Comparison of ENCODE assay signal across 8 mouse cellular contexts in genomic region chr3:89962751-89963220, GRCm38 (mm10). TPM values are rescaled to one million over a fixed set of nuclear protein-coding genes. Genes with fewer than 3 reads are reported as not detected.
DNase-seq lines count a peak whose midpoint lies in the region; ATAC-seq lines count a peak whose summit lies in the region.

No protein-coding gene starts in this region.

- peaks cover 5% of the 10 kb centered on the region for H3K36me3 ChIP-seq in lung, embryonic 16.5 days (ENCODE audit: control insufficient read depth, insufficient read depth, low read length)
- peaks cover 18% of the 10 kb centered on the region for H3K36me3 ChIP-seq in forebrain, embryonic 13.5 days (ENCODE audit: poor library complexity, severe bottlenecking)
- peaks cover 5% of the 10 kb centered on the region; the same call in 1 of the 2 replicates for H3K36me3 ChIP-seq in limb, embryonic 11.5 days (ENCODE audit: control insufficient read depth, insufficient read depth, low read length)
- peaks cover 8% of the 10 kb centered on the region for H3K36me3 ChIP-seq in neural tube, embryonic 15.5 days

- peak overlapping the region; percentile 95 for H3K9ac ChIP-seq in lung, embryonic 16.5 days (ENCODE audit: low read length)
- peak overlapping the region; percentile 92 for H3K9ac ChIP-seq in forebrain, embryonic 13.5 days
- peak overlapping the region; percentile 85 for H3K9ac ChIP-seq in limb, embryonic 11.5 days (ENCODE audit: low read length)
- peak overlapping the region; percentile 93 for H3K9ac ChIP-seq in neural tube, embryonic 15.5 days (replicated peaks)

- H3K4me2 ChIP-seq in lung, embryonic 16.5 days (ENCODE audit: low read depth, low read length): peak overlapping the region; percentile 90
- peak overlapping the region; percentile 98 for H3K4me2 ChIP-seq in forebrain, embryonic 13.5 days
- peak overlapping the region; percentile 97 for H3K4me2 ChIP-seq in limb, embryonic 11.5 days (ENCODE audit: low read depth, severe bottlenecking)
- H3K4me2 ChIP-seq in neural tube, embryonic 15.5 days: peak overlapping the region; percentile 97

- DNase-seq in adrenal gland, adult 18-20 months (ENCODE audit: low spot score in 2 of 2): peak; percentile 44 to 52
- no peak for DNase-seq in adrenal gland, postnatal 4 days (ENCODE audit: low spot score in 2 of 2)
- no peak for DNase-seq in lung, postnatal 10 days
- DNase-seq in limb, embryonic 11.5 days (ENCODE audit: low spot score): no peak
- DNase-seq in adrenal gland, postnatal 10 days: no peak

- peak overlapping the region; percentile 98 for H3K27ac ChIP-seq in lung, embryonic 16.5 days (ENCODE audit: low read length)
- peak overlapping the region; percentile 90 for H3K27ac ChIP-seq in forebrain, embryonic 13.5 days
- peak overlapping the region; percentile 72 for H3K27ac ChIP-seq in limb, embryonic 11.5 days (replicated peaks; ENCODE audit: low read depth, low read length)
- H3K27ac ChIP-seq in neural tube, embryonic 15.5 days (replicated peaks): peak overlapping the region; percentile 94

- no peaks in the 10 kb centered on the region for H3K9me3 ChIP-seq in lung, embryonic 16.5 days (ENCODE audit: control insufficient read depth, low read length)
- no peaks in the 10 kb centered on the region; the same call in 1 of the 2 replicates for H3K9me3 ChIP-seq in forebrain, embryonic 13.5 days (replicated peaks)
- no peaks in the 10 kb centered on the region for H3K9me3 ChIP-seq in limb, embryonic 11.5 days (ENCODE audit: control insufficient read depth, low read length)
- no peaks in the 10 kb centered on the region for H3K9me3 ChIP-seq in neural tube, embryonic 15.5 days (replicated peaks)

- peaks cover 29% of the 10 kb centered on the region for H3K4me1 ChIP-seq in lung, embryonic 16.5 days (replicated peaks; ENCODE audit: control insufficient read depth, insufficient read depth, low read length)
- H3K4me1 ChIP-seq in forebrain, embryonic 13.5 days: peaks cover 59% of the 10 kb centered on the region
- H3K4me1 ChIP-seq in limb, embryonic 11.5 days (ENCODE audit: control insufficient read depth, insufficient read depth, low read length): peaks cover 30% of the 10 kb centered on the region
- peaks cover 66% of the 10 kb centered on the region for H3K4me1 ChIP-seq in neural tube, embryonic 15.5 days

- no peaks in the 10 kb centered on the region for H3K27me3 ChIP-seq in lung, embryonic 16.5 days (ENCODE audit: control insufficient read depth, insufficient read depth, low read depth, low read length)
- H3K27me3 ChIP-seq in forebrain, embryonic 13.5 days: no peaks in the 10 kb centered on the region
- H3K27me3 ChIP-seq in limb, embryonic 11.5 days (ENCODE audit: control insufficient read depth, insufficient read depth, low read length): no peaks in the 10 kb centered on the region
- H3K27me3 ChIP-seq in neural tube, embryonic 15.5 days (replicated peaks): no peaks in the 10 kb centered on the region

- 0% methylated on average over 30 of the region's 30 CpGs for WGBS in lung, embryonic 16.5 days
- WGBS in forebrain, embryonic 13.5 days: 1% methylated on average over 30 of the region's 30 CpGs
- WGBS in limb, embryonic 11.5 days: under 1% methylated on average over 30 of the region's 30 CpGs
- WGBS in neural tube, embryonic 15.5 days: under 1% methylated on average over 30 of the region's 30 CpGs

- peak overlapping the region; percentile 93 for H3K4me3 ChIP-seq in lung, embryonic 16.5 days (ENCODE audit: low read length)
- peak overlapping the region; percentile 82 for H3K4me3 ChIP-seq in forebrain, embryonic 13.5 days
- peak overlapping the region; percentile 85 for H3K4me3 ChIP-seq in limb, embryonic 11.5 days (ENCODE audit: low read depth, low read length)
- peak overlapping the region; percentile 88 for H3K4me3 ChIP-seq in neural tube, embryonic 15.5 days (replicated peaks)

- ATAC-seq in lung, embryonic 16.5 days (ENCODE audit: low read depth): peak; percentile 41; the same call in 1 of the 2 replicates
- ATAC-seq in forebrain, embryonic 13.5 days: peak; percentile 37
- ATAC-seq in limb, embryonic 11.5 days (ENCODE audit: insufficient number of reproducible peaks, low FRiP score, low TSS enrichment, low read depth): peak; percentile 37
- peak; percentile 12; the same call in 1 of the 2 replicates for ATAC-seq in neural tube, embryonic 15.5 days (ENCODE audit: low FRiP score)

RNA-seq across cellular contexts. Expression of gene Atp8b2, which starts 0.5 kb away (rescaled TPM):
- total RNA-seq in adrenal gland, adult 18-20 months (2021): 10 to 100 TPM; 26.5 to 39.9 TPM
- 10 to 100 TPM; 79.0 to 80.9 TPM for total RNA-seq in adrenal gland, postnatal 4 days (2021)
- 14.8 and 16.5 TPM in 2 replicates for polyA plus RNA-seq in lung, embryonic 16.5 days (2015; fragmentation: Nextera tagmentation; extraction: Ambion mirVana)
- 10.2 and 11.3 TPM in 2 replicates for polyA plus RNA-seq in forebrain, embryonic 13.5 days (2015; fragmentation: Nextera tagmentation; extraction: Ambion mirVana)
- 12.8 and 14.9 TPM in 2 replicates for polyA plus RNA-seq in limb, embryonic 11.5 days (2014; fragmentation: Nextera tagmentation; extraction: Ambion mirVana)
- 11.9 and 12.9 TPM in 2 replicates for polyA plus RNA-seq in neural tube, embryonic 15.5 days (2015; fragmentation: Nextera tagmentation; extraction: Ambion mirVana)
- total RNA-seq in adrenal gland, postnatal 10 days (2021): 10 to 100 TPM; 44.3 to 52.3 TPM

RNA-seq across cellular contexts. Expression of gene Hax1, which starts 35.8 kb away (rescaled TPM):
- 100 to 1,000 TPM; 150 to 153 TPM for total RNA-seq in adrenal gland, adult 18-20 months (2021)
- total RNA-seq in adrenal gland, postnatal 4 days (2021): 100 to 1,000 TPM in 1 of 2 experiments, 10 to 100 TPM in 1; 91.3 to 102 TPM
- 152 and 155 TPM in 2 replicates for polyA plus RNA-seq in lung, embryonic 16.5 days (2015; fragmentation: Nextera tagmentation; extraction: Ambion mirVana)
- 162 and 167 TPM in 2 replicates for polyA plus RNA-seq in forebrain, embryonic 13.5 days (2015; fragmentation: Nextera tagmentation; extraction: Ambion mirVana)
- 241 and 262 TPM in 2 replicates for polyA plus RNA-seq in limb, embryonic 11.5 days (2014; fragmentation: Nextera tagmentation; extraction: Ambion mirVana)
- 105 and 114 TPM in 2 replicates for polyA plus RNA-seq in neural tube, embryonic 15.5 days (2015; fragmentation: Nextera tagmentation; extraction: Ambion mirVana)
- 100 to 1,000 TPM in 1 of 2 experiments, 10 to 100 TPM in 1; 92.7 to 110 TPM for total RNA-seq in adrenal gland, postnatal 10 days (2021)

RNA-seq across cellular contexts. Expression of gene Il6ra, which starts 49.8 kb away (rescaled TPM):
- total RNA-seq in adrenal gland, adult 18-20 months (2021): 10 to 100 TPM in 1 of 2 experiments, 1 to 10 TPM in 1; 7.8 to 13.9 TPM
- total RNA-seq in adrenal gland, postnatal 4 days (2021): 1 to 10 TPM; 3.7 to 6.4 TPM
- polyA plus RNA-seq in lung, embryonic 16.5 days (2015; fragmentation: Nextera tagmentation; extraction: Ambion mirVana): 5.2 and 5.6 TPM in 2 replicates
- 0.25 and 0.36 TPM in 2 replicates for polyA plus RNA-seq in forebrain, embryonic 13.5 days (2015; fragmentation: Nextera tagmentation; extraction: Ambion mirVana)
- 0.13 and 0.40 TPM in 2 replicates for polyA plus RNA-seq in limb, embryonic 11.5 days (2014; fragmentation: Nextera tagmentation; extraction: Ambion mirVana)
- polyA plus RNA-seq in neural tube, embryonic 15.5 days (2015; fragmentation: Nextera tagmentation; extraction: Ambion mirVana): 1.2 and 1.5 TPM in 2 replicates
- 10 to 100 TPM in 1 of 2 experiments, 1 to 10 TPM in 1; 7.2 to 17.2 TPM for total RNA-seq in adrenal gland, postnatal 10 days (2021)

Comparison
In these comparisons a context has a peak if more than half of its experiments do, and no peak if none do; other contexts are left out.
1. DNase-seq: peak in adrenal gland, adult 18-20 months (2 of 2); none in adrenal gland, postnatal 4 days (0 of 2), lung, postnatal 10 days (single experiment), limb, embryonic 11.5 days (single experiment) and adrenal gland, postnatal 10 days (single experiment).
2. Peak in every context shown above with its lines, with median percentiles within 50 percentile points of each other: ATAC-seq, H3K27ac ChIP-seq, H3K4me2 ChIP-seq, H3K4me3 ChIP-seq and H3K9ac ChIP-seq.